Mouse (Mus musculus) cortical plate, adult 2 months (tissue): ENCODE results near the gene Gm42791.

Experiments
- CTCF ChIP-seq: fragments of 200-500 bp; IDR thresholded peaks from 2 replicates; pipeline ENCODE4 v1.5.1; 2011; ENCODE audit warnings: mild to moderate bottlenecking, control low read depth, low read length; ENCODE audit not compliant: insufficient read depth; ENCODE audit errors: extremely low read depth
- POLR2A ChIP-seq: fragments of 200-500 bp; IDR thresholded peaks from 2 replicates; pipeline ENCODE4 v1.6.1; 2011; ENCODE audit warnings: mild to moderate bottlenecking, low read length, control low read depth; ENCODE audit not compliant: insufficient read depth; ENCODE audit errors: extremely low read depth

DNA sequence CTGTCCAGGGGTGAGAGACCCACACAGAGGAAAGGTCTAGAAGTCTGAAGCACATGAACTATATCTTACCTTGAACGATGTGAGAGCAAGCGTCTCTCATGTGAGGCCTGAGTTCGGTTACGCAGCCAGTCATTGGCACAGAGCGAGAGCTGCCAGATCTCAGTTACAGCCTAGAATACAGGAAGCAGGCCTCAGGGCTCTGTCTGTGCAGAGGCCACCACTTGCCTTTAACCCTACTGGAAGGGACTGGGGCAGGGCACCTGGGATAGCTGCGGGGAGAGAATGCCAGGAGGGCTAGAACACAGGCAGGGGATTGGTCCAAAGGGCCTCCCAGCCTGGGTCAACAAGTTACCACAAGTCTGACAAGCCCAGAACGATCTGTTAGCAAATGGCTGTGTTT, 4.9 kb upstream of the Gm42791 start:
- TF ChIP-seq CTCF (no peak), POLR2A (no peak)
